Mouse (Mus musculus): Measurements from ENCODE around the gene Gbf1. TPM values are rescaled to one million over a fixed set of nuclear protein-coding genes. Genes with fewer than 3 reads are reported as not detected.

Gene Gbf1
- total RNA-seq, 2 experiments from 2014 or later: 90.1 to 95.4 TPM

DNA sequence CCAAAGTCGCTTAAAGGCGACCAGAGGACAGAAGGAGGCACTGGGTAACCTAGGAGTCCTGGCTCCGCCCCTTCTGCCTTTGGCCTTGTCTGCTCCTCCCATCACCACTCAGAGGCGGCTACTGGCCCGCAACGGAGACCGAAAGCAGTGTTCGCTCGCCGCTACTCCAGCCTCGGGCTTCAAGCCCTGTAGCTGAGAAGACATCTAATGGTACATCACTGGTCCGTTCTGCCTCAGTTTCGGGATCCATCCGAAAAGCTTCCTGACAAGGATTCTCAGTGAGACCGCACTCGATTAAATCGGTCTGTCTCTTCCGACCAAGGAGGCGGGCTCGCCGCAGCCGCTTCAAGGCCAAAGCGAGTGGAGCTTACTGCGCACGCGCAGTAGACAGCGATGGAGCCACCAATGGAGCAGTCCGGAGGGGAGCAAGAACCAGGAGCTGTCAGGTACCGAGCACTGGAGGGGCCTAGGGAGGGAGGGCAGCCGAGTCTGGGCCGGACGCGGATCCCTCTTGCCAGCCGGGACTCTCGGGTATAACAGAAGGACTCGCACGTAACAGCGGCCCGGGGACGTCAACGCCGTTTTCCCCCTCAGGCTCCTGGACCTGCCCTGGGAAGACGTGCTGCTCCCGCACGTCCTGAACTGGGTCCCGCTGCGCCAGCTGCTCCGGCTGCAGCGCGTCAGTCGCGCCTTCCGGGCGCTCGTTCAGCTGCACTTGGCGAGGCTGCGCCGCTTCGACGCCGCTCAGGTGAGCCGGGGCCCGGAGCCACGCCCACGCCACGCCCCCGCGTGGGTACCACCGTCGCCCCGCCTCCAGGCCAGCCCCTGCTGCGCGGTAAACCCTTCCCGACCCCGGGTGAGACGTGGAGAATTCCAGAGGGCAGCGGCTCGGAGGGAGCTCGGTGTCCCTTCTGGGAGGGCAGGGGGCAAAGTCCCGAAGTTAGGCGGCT is 176.0 kb downstream of the Gbf1 start, which contains the start of gene Fbxl15:
TSS of gene Fbxl15 (plus strand) at position 104 of the 950 bp plus-strand sequence.
- no peak for TF ChIP-seq CTCF (IDR thresholded peaks at IDR 0.05)
- Histone ChIP-seq H3K27ac (peak within 1 kb of the TSS; percentile 87), H3K4me3 (peak within 1 kb of the TSS; percentile 63)
- intact Hi-C loops (cut with DNase I): loop anchor here (2.0 kb wide), 1 partner anchor 20 kb away; no protein-coding TSS in a partner anchor
- peak; percentile 94 for DNase-seq (ENCODE audit: extremely low spot score in 1 of 2, low spot score in 2 of 2)

- TF ChIP-seq CTCF (IDR thresholded peaks at IDR 0.05): no peak
- H3K27ac ChIP-seq: peak overlapping the region; percentile 87
- DNase-seq (ENCODE audit: extremely low spot score in 1 of 2, low spot score in 2 of 2): no peak
- intact Hi-C loops (cut with DNase I): loop anchor here (2.0 kb wide), 1 partner anchor 20 kb away; no protein-coding TSS in a partner anchor
- peak overlapping the region; percentile 63 for H3K4me3 ChIP-seq
Observed at GRCm38 (mm10) chr19:46329031-46329641, 176.8 kb downstream of the Gbf1 start.

DNA sequence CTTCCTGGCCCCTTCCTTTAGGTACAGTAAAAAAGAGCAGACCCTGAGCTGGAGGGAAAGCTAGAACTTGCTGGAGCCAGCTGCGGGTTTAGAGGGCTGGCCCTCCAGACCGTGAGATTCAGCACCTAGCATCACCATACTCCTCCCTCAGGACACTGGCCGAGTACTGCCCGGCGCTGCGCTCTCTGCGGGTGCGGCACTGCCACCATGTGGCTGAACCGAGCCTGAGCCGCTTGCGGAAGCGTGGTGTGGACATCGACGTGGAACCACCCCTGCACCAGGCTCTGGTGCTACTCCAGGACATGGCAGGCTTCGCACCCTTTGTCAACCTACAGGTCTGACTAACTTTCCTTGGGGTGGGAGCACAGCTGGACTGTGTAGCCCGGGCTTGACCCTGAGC is 177.6 kb downstream of the Gbf1 start:
- H3K27ac ChIP-seq: peak overlapping the region; percentile 26; the same call in 1 of the 2 replicates
- intact Hi-C loops (cut with DNase I): loop anchor here (1.0 to 2.0 kb wide), 2 partner anchors 21 to 26 kb away; partner anchors contain the start of gene Nfkb2
- peak; percentile 78 to 86 for DNase-seq (ENCODE audit: extremely low spot score in 1 of 2, low spot score in 2 of 2)
- H3K4me3 ChIP-seq: peak overlapping the region; percentile 26; the same call in 1 of the 2 replicates
- TF ChIP-seq CTCF (IDR thresholded peaks at IDR 0.05): peak; percentile 86

GRCm38 (mm10) chr19:46330696-46331095 is 178.4 kb downstream of the Gbf1 start:
- TF ChIP-seq CTCF (IDR thresholded peaks at IDR 0.05): no peak
- no peak overlapping the region for H3K27ac ChIP-seq
- DNase-seq (ENCODE audit: extremely low spot score in 1 of 2, low spot score in 2 of 2): no peak
- no peak overlapping the region for H3K4me3 ChIP-seq
- intact Hi-C loops (cut with DNase I): loop anchor here (1.0 kb wide), 1 partner anchor 26 kb away; the partner anchor contains the start of gene Nfkb2

DNA sequence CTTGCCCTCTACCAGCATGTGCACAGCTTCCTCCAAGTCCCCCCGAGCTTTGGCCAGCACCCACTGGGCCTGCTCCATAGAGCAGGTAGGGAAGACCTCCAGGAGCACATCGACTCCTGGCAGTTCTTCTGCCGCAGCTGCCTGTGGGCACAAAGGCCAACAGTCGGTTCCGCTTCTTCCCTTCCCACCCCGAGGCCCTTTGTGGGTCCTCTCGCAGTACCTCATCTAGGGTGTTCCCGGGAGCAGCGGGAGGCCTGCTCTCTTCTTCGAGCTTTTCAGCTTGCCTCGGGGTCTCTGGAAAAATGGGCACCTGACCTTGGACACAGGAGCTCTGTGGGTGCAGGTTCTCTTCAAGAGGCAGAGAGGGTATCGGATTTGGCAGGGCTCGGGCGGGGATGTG is 179.0 kb downstream of the Gbf1 start:
- no peak for TF ChIP-seq CTCF (IDR thresholded peaks at IDR 0.05)
- DNase-seq (ENCODE audit: extremely low spot score in 1 of 2, low spot score in 2 of 2): no peak
- intact Hi-C loops (cut with DNase I): no loop called here
- no peak overlapping the region for H3K27ac ChIP-seq
- no peak overlapping the region for H3K4me3 ChIP-seq

GRCm38 (mm10) chr19:46331936-46332335 is 179.6 kb downstream of the Gbf1 start:
- Histone ChIP-seq H3K4me3 (no peak overlapping the region), H3K27ac (no peak overlapping the region)
- intact Hi-C loops (cut with DNase I): no loop called here
- peak in 1 of 2 experiments; percentile 9 for DNase-seq (ENCODE audit: extremely low spot score in 1 of 2, low spot score in 2 of 2)
- no peak for TF ChIP-seq CTCF (IDR thresholded peaks at IDR 0.05)

- TF ChIP-seq CTCF (IDR thresholded peaks at IDR 0.05): no peak
- no peak overlapping the region for H3K4me3 ChIP-seq
- intact Hi-C loops (cut with DNase I): no loop called here
- peak in 1 of 2 experiments; percentile 19 for DNase-seq (ENCODE audit: extremely low spot score in 1 of 2, low spot score in 2 of 2)
- H3K27ac ChIP-seq: peak overlapping the region; percentile 87
Observed at GRCm38 (mm10) chr19:46332721-46333339, 180.5 kb downstream of the Gbf1 start.

DNA sequence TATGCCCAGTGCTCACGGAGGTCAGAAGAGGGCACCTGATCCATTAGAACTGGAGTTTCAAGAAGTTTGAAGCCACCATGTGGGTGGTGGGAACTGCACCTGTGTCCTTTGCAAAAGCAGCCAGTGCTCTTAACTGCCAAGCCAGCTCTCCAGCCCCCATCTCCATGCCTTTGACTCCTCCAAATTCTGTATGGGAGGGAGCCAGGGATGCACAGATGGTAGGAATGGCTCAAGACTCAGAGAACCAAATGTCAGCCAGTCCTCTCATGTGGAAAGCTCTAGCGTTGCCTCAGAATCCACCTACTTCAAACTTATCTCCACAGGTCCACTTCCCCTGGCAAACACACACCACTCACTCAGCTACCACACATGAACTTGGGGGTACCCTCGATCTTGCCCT is 181.6 kb downstream of the Gbf1 start:
- Histone ChIP-seq H3K4me3 (no peak overlapping the region), H3K27ac (no peak overlapping the region)
- intact Hi-C loops (cut with DNase I): no loop called here
- no peak for TF ChIP-seq CTCF (IDR thresholded peaks at IDR 0.05)
- DNase-seq (ENCODE audit: extremely low spot score in 1 of 2, low spot score in 2 of 2): peak in 1 of 2 experiments; percentile 15

Other genes starting within 250 kb of the Gbf1 start
- 10 to 100 TPM; 19.4 to 20.9 TPM for gene Armh3, start 154.0 kb upstream of the Gbf1 start, total RNA-seq (2021)
- gene Hps6, start 149.0 kb upstream of the Gbf1 start, total RNA-seq (2021): 1 to 10 TPM; 6.0 to 7.4 TPM
- gene Pprc1, start 107.6 kb upstream of the Gbf1 start, total RNA-seq (2021): 10 to 100 TPM; 29.0 to 31.8 TPM
- 100 to 1,000 TPM; 111 to 117 TPM for gene Ldb1, start 107.3 kb upstream of the Gbf1 start, total RNA-seq (2021)
- gene Nolc1, start 76.6 kb upstream of the Gbf1 start, total RNA-seq (2021): 10 to 100 TPM; 45.0 to 51.0 TPM
- not detected for gene Elovl3, start 20.6 kb upstream of the Gbf1 start, total RNA-seq (2021)
- not detected for gene Pitx3, start 4.2 kb upstream of the Gbf1 start, total RNA-seq (2021)
- gene Nfkb2, start 151.8 kb downstream of the Gbf1 start, total RNA-seq (2021): 1 to 10 TPM; 2.9 to 3.3 TPM
- gene Psd, start 174.6 kb downstream of the Gbf1 start, total RNA-seq (2021): 100 to 1,000 TPM; 605 to 647 TPM
- gene Fbxl15, start 175.7 kb downstream of the Gbf1 start, total RNA-seq (2021): 10 to 100 TPM; 27.0 to 29.6 TPM
- gene Cuedc2, start 186.2 kb downstream of the Gbf1 start, total RNA-seq (2021): 100 to 1,000 TPM; 188 to 196 TPM
- gene Mfsd13a, start 188.6 kb downstream of the Gbf1 start, total RNA-seq (2021): 10 to 100 TPM; 25.5 to 25.9 TPM
- under 1 TPM; 0.66 to 0.91 TPM for gene 2310034G01Rik, start 197.8 kb downstream of the Gbf1 start, total RNA-seq (2021)
- 100 to 1,000 TPM; 179 to 197 TPM for gene Actr1a, start 243.2 kb downstream of the Gbf1 start, total RNA-seq (2021)
- gene Sufu, start 244.4 kb downstream of the Gbf1 start, total RNA-seq (2021): 10 to 100 TPM; 19.4 to 20.1 TPM